Mouse (Mus musculus) splenic B cell, adult 2 months (primary cell): ENCODE results near the gene AI597479.

Experiments used
- DNase-seq: peaks from one replicate; pipeline ENCODE4 v3.0.0-alpha.2; 2011; ENCODE audit warnings: low read depth, low spot score
- H3K27me3 ChIP-seq: 2 replicates; pipeline ENCODE4 v1.6.1; 2012; ENCODE audit warnings: mild to moderate bottlenecking, low read length, moderate library complexity, mixed read lengths; ENCODE audit not compliant: control insufficient read depth, poor library complexity, insufficient read depth, severe bottlenecking
- H3K36me3 ChIP-seq: 2 replicates; pipeline ENCODE4 v1.6.1; 2012; ENCODE audit warnings: mild to moderate bottlenecking, low read length, moderate library complexity, mixed read lengths; ENCODE audit not compliant: control insufficient read depth, poor library complexity, insufficient read depth, severe bottlenecking

AI597479 gene

GRCm38 (mm10) chr1:43159429-43159828 is 60.9 kb downstream of the AI597479 start:
- Histone ChIP-seq H3K27me3 (no peaks in the 10 kb centered on the region; the same call in 1 of the 2 replicates), H3K36me3 (no peaks in the 10 kb centered on the region)
- DNase-seq: no peak

- Histone ChIP-seq H3K36me3 (no peaks in the 10 kb centered on the region), H3K27me3 (no peaks in the 10 kb centered on the region; the same call in none of the 2 replicates)
- DNase-seq: no peak
Measured at GRCm38 (mm10) chr1:43162394-43162793, 63.9 kb downstream of the AI597479 start.

- Histone ChIP-seq H3K36me3 (no peaks in the 10 kb centered on the region), H3K27me3 (no peaks in the 10 kb centered on the region; the same call in none of the 2 replicates)
- no peak for DNase-seq
Measured at GRCm38 (mm10) chr1:43163084-43163466, 64.6 kb downstream of the AI597479 start.

- Histone ChIP-seq H3K36me3 (no peaks in the 10 kb centered on the region), H3K27me3 (no peaks in the 10 kb centered on the region; the same call in none of the 2 replicates)
- peak; percentile 15 for DNase-seq
Measured at GRCm38 (mm10) chr1:43163467-43164418, 65.2 kb downstream of the AI597479 start.

- no peaks in the 10 kb centered on the region; the same call in none of the 2 replicates for H3K27me3 ChIP-seq
- DNase-seq: no peak
Measured at GRCm38 (mm10) chr1:43164582-43164981, 66.1 kb downstream of the AI597479 start.

More at GRCm38 (mm10) chr1:43164582-43164981, 66.1 kb downstream of the AI597479 start:
- H3K36me3 ChIP-seq: no peaks in the 10 kb centered on the region
